Mouse (Mus musculus) myocyte (in vitro differentiated cells): Measurements from ENCODE around the gene Nhsl1.

Experiments used
- E2F4 ChIP-seq: IDR thresholded peaks from one replicate; pipeline ENCODE4 v1.6.1; 2011; ENCODE audit warnings: mild to moderate bottlenecking, control low read depth, moderate library complexity; ENCODE audit not compliant: insufficient read depth
- MAX ChIP-seq: IDR thresholded peaks from one replicate; pipeline ENCODE4 v1.6.1; 2011; ENCODE audit warnings: low read depth, mild to moderate bottlenecking, control low read depth
- MYOG ChIP-seq, 3 experiments: IDR thresholded peaks; one replicate each; pipeline ENCODE4 v1.6.1; 2011; ENCODE audit warnings: control low read depth in 2 of 3, low read depth in 2 of 3, mild to moderate bottlenecking in 2 of 3; ENCODE audit not compliant: insufficient read length in 2 of 3, control insufficient read depth in 1 of 3, insufficient read depth in 1 of 3
- POLR2A ChIP-seq: IDR thresholded peaks from one replicate; pipeline ENCODE4 v1.6.1; 2011; ENCODE audit warnings: low read depth, mild to moderate bottlenecking, control low read depth, moderate library complexity; ENCODE audit not compliant: insufficient read length
- REST ChIP-seq: IDR thresholded peaks from one replicate; pipeline ENCODE4 v1.6.1; 2011; ENCODE audit warnings: mild to moderate bottlenecking, control low read depth, moderate library complexity; ENCODE audit not compliant: insufficient read depth, insufficient read length
- TCF12 ChIP-seq: IDR thresholded peaks from one replicate; pipeline ENCODE4 v1.6.1; 2011; ENCODE audit warnings: mild to moderate bottlenecking, control low read depth; ENCODE audit not compliant: poor library complexity, insufficient read depth, severe bottlenecking
- TCF3 ChIP-seq: IDR thresholded peaks from one replicate; pipeline ENCODE4 v1.6.1; 2011; ENCODE audit warnings: low read depth, control low read depth; ENCODE audit not compliant: insufficient read length

DNA sequence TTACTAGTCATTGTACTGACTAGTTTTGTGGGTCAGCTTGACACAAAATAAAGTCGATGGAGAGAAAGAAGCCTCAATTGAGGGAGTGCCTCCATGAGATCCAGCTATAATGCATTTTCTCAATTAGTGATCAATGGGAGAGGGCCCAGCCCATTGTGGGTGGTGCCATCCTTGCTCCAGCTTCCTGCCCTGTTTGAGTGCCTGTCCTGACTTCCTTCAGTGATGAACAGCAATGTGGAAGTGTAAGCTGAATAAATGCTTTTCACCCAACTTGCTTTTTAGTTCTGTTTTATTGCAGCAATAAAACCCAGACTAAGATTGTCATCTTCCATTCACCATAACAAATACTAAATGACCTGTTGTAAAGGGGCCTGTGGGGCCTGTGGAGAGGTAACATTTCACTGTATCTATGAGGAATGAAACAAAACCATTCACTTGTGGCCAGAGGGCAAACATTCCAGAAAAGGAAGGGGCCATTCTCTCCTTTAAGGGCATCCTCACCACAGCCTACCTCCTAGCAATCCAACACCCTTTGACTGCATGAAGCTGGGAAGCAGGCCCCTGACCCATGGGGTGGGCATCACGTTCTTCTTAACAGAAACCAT, 189.2 kb downstream of the Nhsl1 start:
- TF ChIP-seq POLR2A (no peak), REST (no peak), MAX (no peak), MYOG (IDR thresholded peaks at IDR 0.05; ENCODE audit: control insufficient read depth in 1 of 3, insufficient read depth in 1 of 3, insufficient read length in 2 of 3, low read depth in 2 of 3) (no peak), TCF12 (no peak), TCF3 (no peak), E2F4 (no peak)
